Mouse (Mus musculus) limb, embryonic 14.5 days (tissue): Measurements from ENCODE around the gene Agap1. TPM values are rescaled to one million over a fixed set of nuclear protein-coding genes. Genes with fewer than 3 reads are reported as not detected.

Source experiments
- ATAC-seq: fragments of 200-750 bp; cut with Nextera tagmentation; 2 replicates; pipeline ENCODE4 v1.8.0; 2017; ENCODE audit warnings: low read depth, moderate number of reproducible peaks, moderate TSS enrichment; ENCODE audit not compliant: low FRiP score
- DNase-seq: peaks from one replicate; pipeline ENCODE4 v3.0.0-alpha.2; 2015; ENCODE audit warnings: low spot score
- H3K27ac ChIP-seq: fragments of 300-500 bp; sonication (generic); replicated peaks from 2 replicates; pipeline ENCODE4 v1.5.1; 2014; ENCODE audit warnings: low read depth, mild to moderate bottlenecking, low read length, moderate library complexity, mixed read lengths
- H3K27me3 ChIP-seq: fragments of 300-500 bp; sonication (generic); 2 replicates; pipeline ENCODE4 v1.6.1; 2014; ENCODE audit warnings: low read length, mixed read lengths; ENCODE audit not compliant: control insufficient read depth, insufficient read depth
- H3K36me3 ChIP-seq: fragments of 300-500 bp; sonication (generic); 2 replicates; pipeline ENCODE4 v1.6.1; 2014; ENCODE audit warnings: mild to moderate bottlenecking, low read length, moderate library complexity, mixed read lengths; ENCODE audit not compliant: control insufficient read depth, insufficient read depth
- H3K4me1 ChIP-seq: fragments of 300-500 bp; sonication (generic); 2 replicates; pipeline ENCODE4 v1.6.1; 2014; ENCODE audit warnings: antibody characterized with exemption, low read length, mixed read lengths; ENCODE audit not compliant: control insufficient read depth, insufficient read depth
- H3K4me2 ChIP-seq: fragments of 300-500 bp; sonication (generic); replicated peaks from 2 replicates; pipeline ENCODE4 v1.6.1; 2014; ENCODE audit warnings: low read depth, mild to moderate bottlenecking, low read length, moderate library complexity; ENCODE audit not compliant: severe bottlenecking
- H3K4me3 ChIP-seq: fragments of 300-500 bp; sonication (generic); replicated peaks from 2 replicates; pipeline ENCODE4 v1.5.1; 2014; ENCODE audit warnings: low read length
- H3K9ac ChIP-seq: fragments of 300-500 bp; sonication (generic); 2 replicates; pipeline ENCODE4 v1.6.1; 2014; ENCODE audit warnings: mild to moderate bottlenecking, low read depth, low read length, moderate library complexity; ENCODE audit not compliant: severe bottlenecking
- H3K9me3 ChIP-seq: fragments of 300-500 bp; sonication (generic); 2 replicates; pipeline ENCODE4 v1.6.1; 2016; ENCODE audit warnings: low read length; ENCODE audit not compliant: control insufficient read depth
- POLR2A ChIP-seq: fragments of 200-500 bp; IDR thresholded peaks from 2 replicates; pipeline ENCODE4 v1.8.0; 2012; ENCODE audit warnings: inconsistent platforms, mild to moderate bottlenecking, moderate library complexity, borderline replicate concordance; ENCODE audit not compliant: insufficient read depth, insufficient read length; ENCODE audit errors: extremely low read depth
- WGBS: fragments of 180-500 bp; shearing (Covaris S2); extraction: QIAGEN DNeasy Blood & Tissue Kit; methylation state at CpG from one replicate; pipeline ENCODE4 v1.1.7; 2014; 5-methylcytosine and 5-hydroxymethylcytosine counted together
- polyA plus RNA-seq, 2 experiments: library from polyadenylated mRNA; depleted of rRNA in 1 of 2; stranded (reverse) in 1 of 2; unstranded in 1 of 2; fragments of >200 nt; fragmentation: Nextera tagmentation in 1 of 2; extraction: Ambion mirVana in 1 of 2; gene quantifications; 2 replicates each; pipeline versions ENCODE4 v1.2.1 to v1.2.3; 2012 to 2014

Agap1 gene
- polyA plus RNA-seq, 2 experiments: 16.2 to 19.5 TPM

- ATAC-seq: no peak
- no peak for DNase-seq
- H3K9ac ChIP-seq: no peak overlapping the region
- H3K4me2 ChIP-seq: no peak overlapping the region
- 75% methylated on average over 4 of the region's 4 CpGs for WGBS
- no peaks in the 10 kb centered on the region for H3K9me3 ChIP-seq
- no peak overlapping the region for H3K27ac ChIP-seq
- H3K36me3 ChIP-seq: no peaks in the 10 kb centered on the region
- TF ChIP-seq POLR2A: no peak
- no peak overlapping the region for H3K4me3 ChIP-seq
- no peaks in the 10 kb centered on the region for H3K27me3 ChIP-seq
- peaks cover 18% of the 10 kb centered on the region; the same call in 1 of the 2 replicates for H3K4me1 ChIP-seq
Measured at GRCm38 (mm10) chr1:89524998-89525397, 70.4 kb downstream of the Agap1 start.

GRCm38 (mm10) chr1:89525825-89526224, 71.2 kb downstream of the Agap1 start:
- DNase-seq: peak; percentile 66

GRCm38 (mm10) chr1:89528671-89529276, 74.2 kb downstream of the Agap1 start:
- Histone ChIP-seq H3K9ac (no peak overlapping the region), H3K27me3 (no peaks in the 10 kb centered on the region), H3K4me1 (peaks cover 4% of the 10 kb centered on the region; the same call in 1 of the 2 replicates), H3K4me3 (no peak overlapping the region), H3K4me2 (no peak overlapping the region), H3K9me3 (peaks cover 7% of the 10 kb centered on the region; the same call in 1 of the 2 replicates), H3K27ac (no peak overlapping the region), H3K36me3 (no peaks in the 10 kb centered on the region)
- no peak for ATAC-seq
- TF ChIP-seq POLR2A: no peak
- WGBS: 71% methylated on average over 17 of the region's 17 CpGs
- no peak for DNase-seq

More at GRCm38 (mm10) chr1:89525825-89526224, 71.2 kb downstream of the Agap1 start:
- no peaks in the 10 kb centered on the region for H3K9me3 ChIP-seq
- ATAC-seq: peak; percentile 60; the same call in 1 of the 2 replicates
- 24% methylated on average over 13 of the region's 13 CpGs for WGBS
- peaks cover 15% of the 10 kb centered on the region; the same call in 1 of the 2 replicates for H3K4me1 ChIP-seq
- H3K4me3 ChIP-seq: no peak overlapping the region
- H3K9ac ChIP-seq: no peak overlapping the region
- H3K27me3 ChIP-seq: no peaks in the 10 kb centered on the region
- H3K4me2 ChIP-seq: 0 out of 2 replicates have a peak overlapping the region, but pooled peaks have one; percentile 16
- H3K27ac ChIP-seq: no peak overlapping the region
- TF ChIP-seq POLR2A: no peak
- no peaks in the 10 kb centered on the region for H3K36me3 ChIP-seq

DNA sequence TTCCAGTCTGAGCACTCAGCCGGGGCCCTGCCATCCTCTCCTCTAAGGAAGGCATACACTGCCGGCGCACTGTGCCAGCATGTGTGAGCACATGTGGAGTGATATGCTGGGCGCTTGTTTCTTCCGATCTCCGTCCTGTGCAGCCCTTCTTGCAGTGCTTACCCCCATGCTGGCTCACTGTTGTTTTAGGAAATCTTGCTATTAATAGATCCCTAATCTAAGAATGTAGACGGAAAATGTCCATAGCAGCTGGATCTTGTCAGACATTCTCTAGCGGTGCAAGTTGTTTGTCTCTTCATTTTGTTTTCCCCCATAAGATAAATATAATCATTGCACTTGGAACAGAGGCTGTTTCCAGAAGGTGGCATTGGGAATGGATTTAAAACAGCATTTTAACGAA, 79.1 kb downstream of the Agap1 start:
- DNase-seq: no peak
- peaks cover 7% of the 10 kb centered on the region; the same call in 1 of the 2 replicates for H3K9me3 ChIP-seq
- peaks cover 6% of the 10 kb centered on the region; the same call in 1 of the 2 replicates for H3K4me1 ChIP-seq
- H3K27me3 ChIP-seq: no peaks in the 10 kb centered on the region
- no peak overlapping the region for H3K4me3 ChIP-seq
- TF ChIP-seq POLR2A: no peak
- no peak overlapping the region for H3K27ac ChIP-seq
- no peaks in the 10 kb centered on the region for H3K36me3 ChIP-seq
- 82% methylated on average over 9 of the region's 9 CpGs for WGBS
- H3K4me2 ChIP-seq: no peak overlapping the region
- H3K9ac ChIP-seq: no peak overlapping the region
- no peak for ATAC-seq

DNA sequence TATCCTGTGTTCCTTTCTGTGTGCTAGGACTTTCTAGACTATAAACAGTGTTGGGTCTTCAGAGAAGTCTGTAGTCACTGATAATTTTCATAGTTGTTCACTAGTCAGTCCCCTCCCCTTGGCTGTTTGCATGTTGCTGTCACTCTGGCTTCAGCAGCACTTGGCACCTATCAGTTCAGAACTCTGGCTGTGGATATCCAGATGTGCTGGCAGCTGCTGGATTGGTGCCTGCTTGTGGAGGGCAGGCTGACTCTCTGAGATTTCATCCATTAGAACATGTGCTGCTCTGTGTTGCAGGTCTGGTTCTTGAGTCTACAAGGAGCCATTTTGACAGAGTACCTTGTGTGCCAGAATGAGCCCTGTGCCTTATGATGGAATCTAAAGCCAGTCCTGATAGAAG, 80.6 kb downstream of the Agap1 start:
- no peak for TF ChIP-seq POLR2A
- no peak overlapping the region for H3K27ac ChIP-seq
- H3K4me3 ChIP-seq: no peak overlapping the region
- peaks cover 10% of the 10 kb centered on the region; the same call in 1 of the 2 replicates for H3K4me1 ChIP-seq
- DNase-seq (no peak), ATAC-seq (no peak)
- H3K9me3 ChIP-seq: peaks cover 7% of the 10 kb centered on the region; the same call in 1 of the 2 replicates
- no peak overlapping the region for H3K4me2 ChIP-seq
- H3K9ac ChIP-seq: no peak overlapping the region
- H3K36me3 ChIP-seq: no peaks in the 10 kb centered on the region
- H3K27me3 ChIP-seq: no peaks in the 10 kb centered on the region
